ENCODE assay signal across 14 mouse cellular contexts in genomic region chr19:50185769-50186715, GRCm38 (mm10).
A peak's percentile ranks its signal among the peaks of the same experiment; 100 is the strongest.
DNase-seq lines count a peak whose midpoint lies in the region; ATAC-seq and TF ChIP-seq lines count a peak whose summit lies in the region.
"Had no signal": no experiment of that assay in that cellular context is flagged by ENCODE, and none has a peak within 500 bp of the region (broad histone marks: within the 10 kb centered on the region; RNA-seq: fewer than 3 reads in every experiment).

No protein-coding gene starts in this region.

- H3K9ac ChIP-seq in forebrain, embryonic 13.5 days: no peak overlapping the region
- H3K9ac ChIP-seq in forebrain, embryonic 12.5 days: no peak overlapping the region
- no peak overlapping the region for H3K9ac ChIP-seq in midbrain, embryonic 12.5 days (replicated peaks)
- H3K9ac ChIP-seq in midbrain, embryonic 16.5 days (ENCODE audit: low read depth, low read length): no peak overlapping the region
- H3K9ac ChIP-seq in hindbrain, postnatal 0 days (replicated peaks; ENCODE audit: low read length): no peak overlapping the region
- H3K9ac ChIP-seq: heart, embryonic 13.5 days; limb, embryonic 12.5 days; liver, embryonic 15.5 days had no signal

- no peaks in the 10 kb centered on the region for H3K9me3 ChIP-seq in forebrain, embryonic 13.5 days (replicated peaks)
- no peaks in the 10 kb centered on the region for H3K9me3 ChIP-seq in forebrain, embryonic 12.5 days
- H3K9me3 ChIP-seq in midbrain, embryonic 12.5 days: no peaks in the 10 kb centered on the region
- no peaks in the 10 kb centered on the region for H3K9me3 ChIP-seq in midbrain, embryonic 16.5 days (replicated peaks; ENCODE audit: control insufficient read depth, low read length, poor library complexity, severe bottlenecking)
- no peaks in the 10 kb centered on the region for H3K9me3 ChIP-seq in hindbrain, postnatal 0 days (ENCODE audit: low read length)
- H3K9me3 ChIP-seq: heart, embryonic 13.5 days; limb, embryonic 12.5 days; liver, embryonic 15.5 days had no signal

- peak; percentile 38; the same call in 1 of the 2 replicates for ATAC-seq in forebrain, embryonic 13.5 days
- ATAC-seq in forebrain, embryonic 12.5 days (ENCODE audit: low FRiP score): no peak
- peak; percentile 49; the same call in 1 of the 2 replicates for ATAC-seq in midbrain, embryonic 12.5 days (ENCODE audit: low FRiP score, low read depth)
- ATAC-seq in midbrain, embryonic 16.5 days: no peak
- no peak for ATAC-seq in hindbrain, postnatal 0 days
- ATAC-seq: Patski had no signal

- DNase-seq in hindbrain, postnatal 0 days (ENCODE audit: low spot score): peak; percentile 13
- no peak for DNase-seq in MN1 (ENCODE audit: low spot score)
- no peak for DNase-seq in spleen, adult 18-20 months
- DNase-seq in left cerebral cortex, postnatal 14 days (ENCODE audit: low spot score in 2 of 2): no peak

- H3K4me3 ChIP-seq in forebrain, embryonic 13.5 days: no peak overlapping the region
- H3K4me3 ChIP-seq in forebrain, embryonic 12.5 days (replicated peaks): no peak overlapping the region
- no peak overlapping the region for H3K4me3 ChIP-seq in midbrain, embryonic 12.5 days
- no peak overlapping the region for H3K4me3 ChIP-seq in midbrain, embryonic 16.5 days (ENCODE audit: low read depth, low read length)
- H3K4me3 ChIP-seq in hindbrain, postnatal 0 days (ENCODE audit: low read length): no peak overlapping the region
- H3K4me3 ChIP-seq: heart, embryonic 13.5 days; layer of hippocampus, adult 2 months; left cerebral cortex, adult 2 months; limb, embryonic 12.5 days; liver, embryonic 15.5 days had no signal

- 0 out of 2 replicates have a peak, but pooled peaks cover 4% of the 10 kb centered on the region for H3K4me1 ChIP-seq in forebrain, embryonic 13.5 days
- no peaks in the 10 kb centered on the region; the same call in 1 of the 2 replicates for H3K4me1 ChIP-seq in forebrain, embryonic 12.5 days
- H3K4me1 ChIP-seq in midbrain, embryonic 12.5 days: no peaks in the 10 kb centered on the region
- H3K4me1 ChIP-seq in midbrain, embryonic 16.5 days (ENCODE audit: control insufficient read depth, insufficient read depth, low read length): no peaks in the 10 kb centered on the region
- H3K4me1 ChIP-seq in hindbrain, postnatal 0 days (ENCODE audit: insufficient read depth, low read length): no peaks in the 10 kb centered on the region
- H3K4me1 ChIP-seq: heart, embryonic 13.5 days; limb, embryonic 12.5 days; liver, embryonic 15.5 days had no signal

- WGBS in forebrain, embryonic 13.5 days: 54% methylated on average over 10 of the region's 10 CpGs
- WGBS in forebrain, embryonic 12.5 days: 60% methylated on average over 10 of the region's 10 CpGs
- WGBS in midbrain, embryonic 12.5 days: 48% methylated on average over 10 of the region's 10 CpGs
- 32% methylated on average over 10 of the region's 10 CpGs for WGBS in midbrain, embryonic 16.5 days
- 35% methylated on average over 10 of the region's 10 CpGs for whole genome bisulfite sequencing in hindbrain, postnatal 0 days

- no peak overlapping the region for H3K4me2 ChIP-seq in forebrain, embryonic 13.5 days
- H3K4me2 ChIP-seq in forebrain, embryonic 12.5 days: no peak overlapping the region
- H3K4me2 ChIP-seq in midbrain, embryonic 12.5 days (replicated peaks): no peak overlapping the region
- H3K4me2 ChIP-seq in midbrain, embryonic 16.5 days (ENCODE audit: low read length): no peak overlapping the region
- H3K4me2 ChIP-seq in hindbrain, postnatal 0 days (ENCODE audit: low read depth, low read length): no peak overlapping the region
- H3K4me2 ChIP-seq: limb, embryonic 12.5 days; liver, embryonic 15.5 days had no signal

- intact Hi-C loops in left cerebral cortex, postnatal 14 days (cut with DNase I): no loop called here

- no peak overlapping the region for H3K27ac ChIP-seq in forebrain, embryonic 13.5 days
- H3K27ac ChIP-seq in forebrain, embryonic 12.5 days: no peak overlapping the region
- H3K27ac ChIP-seq in midbrain, embryonic 12.5 days (replicated peaks): no peak overlapping the region
- no peak overlapping the region for H3K27ac ChIP-seq in midbrain, embryonic 16.5 days (ENCODE audit: low read length)
- H3K27ac ChIP-seq in hindbrain, postnatal 0 days: no peak overlapping the region
- H3K27ac ChIP-seq: heart, embryonic 13.5 days; layer of hippocampus, adult 2 months; left cerebral cortex, adult 2 months; limb, embryonic 12.5 days; liver, embryonic 15.5 days had no signal

- no peak for TF ChIP-seq CTCF in hindbrain, postnatal 0 days (IDR thresholded peaks at IDR 0.05; ENCODE audit: low read depth)

- no peaks in the 10 kb centered on the region for H3K27me3 ChIP-seq in forebrain, embryonic 13.5 days
- H3K27me3 ChIP-seq in forebrain, embryonic 12.5 days: no peaks in the 10 kb centered on the region
- no peaks in the 10 kb centered on the region for H3K27me3 ChIP-seq in midbrain, embryonic 12.5 days
- H3K27me3 ChIP-seq in midbrain, embryonic 16.5 days (ENCODE audit: control insufficient read depth, insufficient read depth, low read depth, low read length): no peaks in the 10 kb centered on the region; the same call in 1 of the 2 replicates
- H3K27me3 ChIP-seq in hindbrain, postnatal 0 days (ENCODE audit: insufficient read depth, low read length): no peaks in the 10 kb centered on the region
- H3K27me3 ChIP-seq: limb, embryonic 12.5 days; liver, embryonic 15.5 days had no signal

- H3K36me3 ChIP-seq in forebrain, embryonic 13.5 days (ENCODE audit: poor library complexity, severe bottlenecking): no peaks in the 10 kb centered on the region
- no peaks in the 10 kb centered on the region for H3K36me3 ChIP-seq in forebrain, embryonic 12.5 days (replicated peaks)
- no peaks in the 10 kb centered on the region for H3K36me3 ChIP-seq in midbrain, embryonic 12.5 days
- no peaks in the 10 kb centered on the region for H3K36me3 ChIP-seq in midbrain, embryonic 16.5 days (ENCODE audit: control insufficient read depth, insufficient read depth, low read length)
- H3K36me3 ChIP-seq in hindbrain, postnatal 0 days (ENCODE audit: insufficient read depth, low read length): no peaks in the 10 kb centered on the region
- H3K36me3 ChIP-seq: heart, embryonic 13.5 days; limb, embryonic 12.5 days; liver, embryonic 15.5 days had no signal

Comparison
In these comparisons a context has a peak if more than half of its experiments do, and no peak if none do; other contexts are left out.
1. ATAC-seq: peak in forebrain, embryonic 13.5 days (single experiment) and midbrain, embryonic 12.5 days (single experiment); none in forebrain, embryonic 12.5 days (single experiment), midbrain, embryonic 16.5 days (single experiment) and hindbrain, postnatal 0 days (single experiment).